Mouse (Mus musculus) urinary bladder, postnatal 14 days (tissue): Measurements from ENCODE around the gene Btbd17.
A peak's percentile ranks its signal among the peaks of the same experiment; 100 is the strongest.

Experiments
- DNase-seq: peaks from one replicate; pipeline ENCODE4 v3.0.0; 2021; ENCODE audit warnings: low spot score

Btbd17 gene

DNA sequence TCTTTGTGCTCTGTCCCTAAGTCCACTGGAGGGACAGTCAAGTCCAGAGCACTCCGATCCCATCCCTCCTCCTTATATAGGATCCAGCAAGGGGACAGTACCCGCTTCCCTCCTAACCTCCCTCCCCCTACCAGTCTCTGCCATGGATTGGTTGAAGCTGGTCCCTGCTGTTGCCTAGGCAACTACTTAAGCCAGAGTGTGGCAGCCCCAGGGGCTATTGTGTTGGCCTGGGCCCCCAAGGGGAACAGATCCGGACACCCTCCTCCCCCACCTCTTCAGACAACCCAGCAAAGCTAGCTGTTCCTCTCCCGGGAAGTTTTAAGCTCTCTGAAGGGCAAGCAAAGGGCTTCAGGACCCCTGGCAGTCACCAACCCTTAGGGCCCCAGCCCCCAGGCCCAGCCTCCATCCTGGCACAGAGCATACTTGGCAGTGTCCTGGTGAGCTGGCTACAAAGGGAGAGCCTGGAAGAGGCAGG is at the start of gene Btbd17:
Gene Btbd17 (minus strand): TSS at position 98 of the 475 bp plus-strand sequence.
- no peak for DNase-seq

GRCm38 (mm10) chr11:114844464-114845220 is 48.9 kb upstream of the Btbd17 start:
- peak; percentile 47 for DNase-seq

GRCm38 (mm10) chr11:114843818-114844463 is 48.2 kb upstream of the Btbd17 start:
- no peak for DNase-seq

- DNase-seq: no peak
These were observed 37.4 kb upstream of the Btbd17 start for GRCm38 (mm10) chr11:114833166-114833565.

DNA sequence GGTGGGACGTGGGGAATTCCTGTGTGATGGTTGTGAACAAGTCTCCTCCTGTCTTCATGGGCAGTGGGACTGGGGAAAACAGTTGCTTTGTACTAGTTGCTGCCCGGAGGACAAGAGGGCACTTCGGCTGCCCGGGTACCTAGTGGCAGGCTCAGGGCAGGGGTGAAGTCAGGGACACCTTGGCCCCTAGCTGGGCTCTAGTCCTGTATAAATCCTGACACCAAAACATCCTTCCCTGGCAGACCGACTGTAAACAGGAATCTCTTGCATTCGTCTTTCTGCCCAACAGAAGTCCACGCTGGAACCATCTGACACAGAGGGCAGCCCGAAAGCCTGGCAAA is 34.7 kb upstream of the Btbd17 start:
- DNase-seq: no peak

- peak; percentile 81 for DNase-seq
These were observed 34.0 kb upstream of the Btbd17 start for GRCm38 (mm10) chr11:114829499-114830432.

GRCm38 (mm10) chr11:114826686-114827085 is 30.9 kb upstream of the Btbd17 start:
- peak; percentile 39 for DNase-seq

DNA sequence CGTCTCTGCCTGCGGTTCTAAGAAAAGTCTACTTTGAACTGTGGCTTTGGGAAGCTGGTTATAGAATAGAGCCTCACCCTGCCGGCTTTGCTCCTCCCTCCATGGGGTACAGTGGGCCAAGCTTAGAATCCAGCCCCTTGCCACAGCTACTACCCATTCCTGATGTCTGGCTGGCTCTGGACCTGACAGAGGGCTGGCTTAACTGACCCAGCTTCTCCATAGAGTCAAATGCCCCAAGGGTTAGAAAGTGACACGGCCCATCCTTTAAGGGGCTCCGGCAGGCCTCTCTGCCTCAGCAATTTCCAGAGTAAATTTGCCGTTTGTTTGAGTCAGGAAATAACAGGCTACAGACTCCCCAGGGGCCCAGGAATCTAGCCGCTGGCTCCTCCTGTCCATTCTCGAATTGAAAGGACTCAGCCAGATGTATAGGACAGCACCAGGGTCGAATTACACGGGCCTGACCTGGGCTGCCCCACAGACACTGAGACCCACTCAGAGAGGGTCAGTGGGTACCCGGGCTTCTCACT is 27.5 kb upstream of the Btbd17 start:
- no peak for DNase-seq

GRCm38 (mm10) chr11:114822727-114823126 is 27.0 kb upstream of the Btbd17 start:
- peak; percentile 42 for DNase-seq

GRCm38 (mm10) chr11:114821325-114821724 is 25.6 kb upstream of the Btbd17 start:
- no peak for DNase-seq

DNA sequence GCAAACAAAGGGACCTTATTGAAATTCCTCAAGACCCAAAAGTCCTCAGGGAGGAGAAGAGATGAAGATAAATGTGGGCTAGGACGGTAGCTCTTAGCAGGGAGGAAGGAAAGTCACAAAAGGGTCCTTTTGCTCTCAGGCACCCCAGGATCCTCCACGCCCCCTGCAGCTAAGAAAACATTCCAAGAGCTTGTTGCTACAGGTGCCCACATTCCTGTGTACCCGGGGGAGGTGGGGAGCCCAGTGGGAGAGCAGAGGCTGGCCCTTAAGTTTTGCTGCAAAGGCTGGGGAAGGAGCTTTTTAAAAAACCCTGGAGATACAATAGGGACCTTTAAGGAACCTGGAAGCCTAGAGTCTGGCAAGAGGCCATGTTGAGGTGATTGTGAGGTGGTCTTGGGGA is 24.7 kb upstream of the Btbd17 start:
- DNase-seq: no peak

DNA sequence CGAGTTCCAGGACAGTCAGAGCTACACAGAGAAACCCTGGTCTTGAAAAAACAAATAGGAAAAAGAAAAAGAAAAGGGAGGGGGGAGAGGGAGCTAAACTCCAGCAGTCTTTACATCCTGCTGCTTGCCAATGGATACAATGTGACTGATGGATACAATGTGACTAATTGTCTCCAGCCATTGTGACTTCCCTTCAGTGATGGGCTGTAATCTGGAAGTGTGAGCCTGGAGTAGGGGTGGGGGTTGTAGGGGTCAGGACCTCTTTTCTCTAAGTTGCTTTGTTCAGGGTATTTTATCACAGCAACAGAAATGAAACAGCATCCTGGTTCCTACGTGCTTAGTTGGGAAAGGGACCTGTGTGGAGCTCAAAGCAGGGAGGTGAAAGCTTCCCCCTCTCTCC is 23.4 kb upstream of the Btbd17 start:
- DNase-seq: no peak

GRCm38 (mm10) chr11:114818185-114818584 is 22.4 kb upstream of the Btbd17 start:
- DNase-seq: no peak

GRCm38 (mm10) chr11:114816934-114817333 is 21.2 kb upstream of the Btbd17 start:
- no peak for DNase-seq

DNA sequence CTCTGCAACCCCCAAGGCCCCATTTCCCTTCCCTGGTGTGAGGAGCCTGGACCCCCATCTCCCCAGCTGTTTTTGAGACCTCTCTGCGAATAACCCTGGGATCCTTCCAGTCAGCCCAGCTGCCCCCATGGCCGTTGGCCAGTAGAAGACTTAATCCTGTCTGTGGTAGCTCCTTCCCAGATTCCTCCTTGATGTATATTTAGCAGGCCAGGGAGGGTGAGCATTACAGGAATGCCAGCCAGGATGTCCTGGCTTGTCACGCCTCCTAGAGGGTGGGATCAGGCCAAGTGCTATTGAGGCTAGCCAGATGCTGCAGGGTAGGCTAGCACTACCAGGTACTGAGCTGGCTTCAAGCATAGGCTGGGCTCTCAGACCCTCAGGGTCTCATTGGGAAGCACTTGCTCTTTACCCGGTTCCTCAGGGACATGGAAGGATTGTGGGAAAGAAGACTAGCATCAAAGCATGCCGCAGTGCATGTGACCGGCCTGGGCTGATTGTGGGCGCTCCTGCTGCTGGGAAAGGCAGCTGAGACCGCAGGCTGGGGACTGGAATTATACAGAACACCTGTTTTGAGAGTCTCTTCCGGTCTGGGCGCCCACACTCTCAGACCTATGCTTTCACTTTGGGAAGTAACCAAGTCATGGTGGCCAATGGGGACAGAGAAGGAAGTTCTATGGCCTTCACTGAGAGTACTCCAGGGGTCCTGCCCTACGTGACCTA is 19.3 kb upstream of the Btbd17 start:
- no peak for DNase-seq

DNA sequence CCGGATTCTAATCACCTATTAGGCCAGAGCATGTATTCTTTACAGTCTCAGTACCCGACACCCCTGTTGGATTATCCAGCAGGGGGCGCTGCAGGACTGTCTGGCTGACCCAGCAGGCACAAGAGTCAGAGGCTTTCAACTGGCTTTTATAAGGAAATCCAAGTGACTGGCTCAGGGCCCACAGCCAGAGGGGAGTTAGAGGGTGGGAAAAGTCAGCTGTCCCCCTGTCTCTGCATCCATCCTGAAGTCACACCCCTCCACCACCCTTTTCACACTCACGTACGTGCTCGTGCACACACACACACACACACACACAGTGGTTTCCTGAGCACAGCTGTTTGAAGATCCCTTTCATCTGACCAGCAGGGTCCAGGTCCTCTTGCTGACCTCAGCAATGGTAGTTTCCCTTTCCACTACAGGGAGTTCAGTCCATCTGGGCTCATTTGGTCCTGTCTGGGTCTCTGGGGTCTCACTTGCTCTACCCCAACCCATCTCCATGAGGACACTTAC is 17.0 kb upstream of the Btbd17 start:
- DNase-seq: peak; percentile 94

DNA sequence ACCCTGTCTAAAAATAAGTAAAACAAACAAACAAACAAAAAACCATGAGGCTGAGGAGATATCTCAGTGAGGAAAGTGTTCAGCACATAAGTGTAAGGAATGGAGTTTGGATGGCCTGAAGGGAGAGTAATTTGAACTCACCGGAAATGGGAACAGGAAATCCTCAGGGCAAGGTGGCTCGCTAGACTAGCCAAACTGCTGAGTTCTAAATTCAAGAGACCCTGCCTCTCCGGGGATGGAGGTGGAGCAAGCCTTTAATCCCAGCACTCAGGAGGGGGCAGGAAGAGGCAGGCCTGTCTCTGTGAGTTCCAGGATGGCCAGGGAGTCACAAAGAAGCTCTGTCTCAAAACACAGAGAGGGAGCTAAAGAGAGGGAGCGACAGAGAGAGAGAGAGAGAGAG is 14.6 kb upstream of the Btbd17 start:
- no peak for DNase-seq

DNA sequence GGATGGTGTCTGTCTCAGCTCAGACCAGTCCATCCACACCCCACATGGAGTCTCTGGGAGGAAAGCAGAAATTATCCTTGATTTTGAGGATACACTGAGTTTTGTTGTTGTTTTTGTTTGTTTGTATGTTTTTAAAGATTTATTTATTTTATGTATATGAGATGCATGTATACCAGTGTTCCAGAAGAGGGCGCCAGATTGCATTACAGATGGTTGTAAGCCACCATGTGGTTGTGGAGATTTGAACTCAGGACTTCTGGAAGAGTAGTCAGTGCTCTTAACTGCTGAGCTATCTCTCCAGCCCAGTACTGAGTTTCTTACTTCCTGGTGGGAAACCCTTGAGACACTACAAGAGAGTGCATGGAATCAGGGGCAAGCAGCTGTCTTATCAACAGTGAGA is 13.6 kb upstream of the Btbd17 start:
- no peak for DNase-seq

GRCm38 (mm10) chr11:114807686-114808427 is 12.1 kb upstream of the Btbd17 start:
- no peak for DNase-seq

DNA sequence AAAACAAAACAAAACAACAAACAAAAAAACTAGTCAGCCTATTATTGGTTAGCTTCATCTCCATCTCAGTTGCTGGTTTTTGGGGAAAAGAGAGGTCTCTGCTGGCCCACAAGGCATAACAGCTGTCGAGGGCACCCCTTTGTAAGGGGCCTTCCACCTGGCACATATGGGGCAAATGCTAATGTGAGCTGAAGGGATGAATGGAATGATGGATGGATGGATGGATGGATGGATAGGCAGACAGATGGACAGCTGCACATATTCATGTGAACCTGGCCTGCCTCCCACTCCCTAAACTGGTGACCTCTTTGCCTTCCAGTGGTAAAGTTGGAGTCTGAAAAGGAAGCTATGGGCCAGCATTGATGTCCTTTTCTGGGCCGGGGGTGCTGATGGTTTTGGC is 11.3 kb upstream of the Btbd17 start:
- no peak for DNase-seq

DNA sequence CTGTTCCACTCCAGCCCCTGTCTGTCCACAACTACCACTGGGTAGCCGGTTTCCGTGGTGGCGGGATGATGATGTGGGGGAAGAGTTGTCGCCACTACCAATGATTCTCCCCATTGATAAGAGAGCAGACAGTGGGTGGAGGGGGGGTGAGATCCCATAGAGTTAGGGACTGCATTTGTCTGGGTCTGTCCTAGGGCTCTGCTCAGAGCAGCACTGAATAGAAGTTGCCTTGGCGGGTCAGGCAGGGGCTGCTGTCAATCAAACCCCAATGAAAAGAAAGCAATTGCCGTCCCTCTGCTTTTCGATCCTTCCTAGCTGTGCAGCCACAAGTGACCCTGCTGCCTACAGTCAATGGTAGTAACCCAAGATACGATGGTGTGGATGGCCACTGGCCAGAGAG is 8.2 kb upstream of the Btbd17 start:
- DNase-seq: no peak
